ENCODE assay signal across 8 mouse cellular contexts in the genomic region with DNA sequence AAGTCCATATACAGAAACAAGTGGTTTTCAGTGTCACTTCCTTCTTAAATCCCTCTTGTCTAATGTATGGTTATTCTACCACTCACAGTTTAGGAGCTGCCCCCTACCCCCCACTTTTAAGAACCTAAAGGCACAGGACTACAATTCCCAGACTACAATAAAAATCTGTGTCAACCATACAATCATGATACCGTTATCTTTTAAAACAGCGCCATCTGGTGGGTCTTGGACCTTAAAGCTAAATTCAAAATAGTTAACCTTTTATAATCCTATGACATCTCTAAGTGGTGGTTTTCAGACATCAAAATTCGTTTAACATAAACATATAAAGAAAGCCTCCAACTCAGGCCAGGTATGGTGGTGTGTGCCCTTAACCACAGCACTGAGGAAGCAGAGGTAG. TPM values are rescaled to one million over a fixed set of nuclear protein-coding genes. Genes with fewer than 3 reads are reported as not detected.
A peak's percentile ranks its signal among the peaks of the same experiment; 100 is the strongest.
DNase-seq lines count a peak whose midpoint lies in the region; ATAC-seq and TF ChIP-seq lines count a peak whose summit lies in the region.

No protein-coding gene starts in this region.

- DNase-seq in midbrain, embryonic 11.5 days (ENCODE audit: low spot score, missing footprints): peak; percentile 93
- DNase-seq in Patski (ENCODE audit: low read depth, low spot score): peak; percentile 33
- peak; percentile 66 for DNase-seq in c-Kit-positive CD71-positive TER-119-positive erythroid progenitor cells, embryonic 14.5 days (ENCODE audit: low spot score)
- DNase-seq in heart, postnatal 10 days: peak; percentile 65 to 87
- DNase-seq in left cerebral cortex, postnatal 36 days (ENCODE audit: low spot score in 2 of 2): peak; percentile 15 to 40
- DNase-seq in right cerebral cortex, postnatal 14 days: peak; percentile 61

- H3K27me3 ChIP-seq in midbrain, embryonic 11.5 days (ENCODE audit: control insufficient read depth, insufficient read depth, low read length): no peaks in the 10 kb centered on the region
- no peaks in the 10 kb centered on the region for H3K27me3 ChIP-seq in midbrain, embryonic 16.5 days (ENCODE audit: control insufficient read depth, insufficient read depth, low read depth, low read length)
- H3K27me3 ChIP-seq in Patski: no peaks in the 10 kb centered on the region

- TF ChIP-seq CTCF in Patski (IDR thresholded peaks at IDR 0.05): peak; percentile 56

- no peak overlapping the region for H3K4me2 ChIP-seq in midbrain, embryonic 11.5 days
- no peak overlapping the region for H3K4me2 ChIP-seq in midbrain, embryonic 16.5 days (ENCODE audit: low read length)

- in situ Hi-C loops in Patski (cut with MboI; ENCODE audit: low pct_unique_long_range_greater_than_20kb): loop anchor here (5.0 kb wide), 4 partner anchors 105 to 315 kb away; no protein-coding TSS in a partner anchor

- no peak overlapping the region for H3K9ac ChIP-seq in midbrain, embryonic 11.5 days (ENCODE audit: low read length)
- H3K9ac ChIP-seq in midbrain, embryonic 16.5 days (ENCODE audit: low read depth, low read length): no peak overlapping the region

- CTCF ChIA-PET in Patski (lab: Charles Lee): interaction anchor here (0.9 to 1.8 kb wide), 6 partner anchors 10 to 307 kb away, joined by 3 to 5 read pairs (median 3); a partner anchor contains a TSS

- peaks cover 6% of the 10 kb centered on the region for H3K4me1 ChIP-seq in midbrain, embryonic 11.5 days (ENCODE audit: control insufficient read depth, insufficient read depth, low read length)
- peaks cover 12% of the 10 kb centered on the region for H3K4me1 ChIP-seq in midbrain, embryonic 16.5 days (ENCODE audit: control insufficient read depth, insufficient read depth, low read length)

- H3K4me3 ChIP-seq in midbrain, embryonic 11.5 days (ENCODE audit: low read depth, low read length): no peak overlapping the region
- no peak overlapping the region for H3K4me3 ChIP-seq in midbrain, embryonic 16.5 days (ENCODE audit: low read depth, low read length)

- WGBS in midbrain, embryonic 11.5 days: 15% methylated on average over 3 of the region's 3 CpGs
- 11% methylated on average over 3 of the region's 3 CpGs for WGBS in midbrain, embryonic 16.5 days

- ATAC-seq in midbrain, embryonic 11.5 days (ENCODE audit: low FRiP score): no peak
- no peak for ATAC-seq in midbrain, embryonic 16.5 days
- ATAC-seq in Patski: no peak
- ATAC-seq in monocyte, adult 5-6 weeks (replicated peaks; ENCODE audit: insufficient number of reproducible peaks, low FRiP score, low TSS enrichment, poor library complexity, severe bottlenecking): no peak

- H3K9me3 ChIP-seq in midbrain, embryonic 11.5 days (ENCODE audit: control insufficient read depth, low read length): no peaks in the 10 kb centered on the region
- no peaks in the 10 kb centered on the region for H3K9me3 ChIP-seq in midbrain, embryonic 16.5 days (replicated peaks; ENCODE audit: control insufficient read depth, low read length, poor library complexity, severe bottlenecking)

- intact Hi-C loops in heart, postnatal 10 days (cut with DNase I): loop anchor here (2.0 to 5.0 kb wide), 4 partner anchors 103 to 310 kb away; no protein-coding TSS in a partner anchor
- intact Hi-C loops in left cerebral cortex, postnatal 36 days (cut with DNase I): loop anchor here (5.0 to 10.0 kb wide), 3 partner anchors 160 to 447 kb away; a partner anchor contains a TSS

- peaks cover 1% of the 10 kb centered on the region; the same call in 1 of the 2 replicates for H3K36me3 ChIP-seq in midbrain, embryonic 11.5 days (ENCODE audit: control insufficient read depth, insufficient read depth, low read length)
- peaks cover 6% of the 10 kb centered on the region for H3K36me3 ChIP-seq in midbrain, embryonic 16.5 days (ENCODE audit: control insufficient read depth, insufficient read depth, low read length)

- no peak overlapping the region for H3K27ac ChIP-seq in midbrain, embryonic 11.5 days (ENCODE audit: low read depth, low read length)
- no peak overlapping the region for H3K27ac ChIP-seq in midbrain, embryonic 16.5 days (ENCODE audit: low read length)

- POLR2A ChIA-PET in Patski (lab: Charles Lee): no interaction called here

RNA-seq across cellular contexts. Expression of a gene that starts 4.8 kb away (rescaled TPM):
- polyA plus RNA-seq in midbrain, embryonic 11.5 days (2014; fragmentation: Nextera tagmentation; extraction: Ambion mirVana): 32.3 and 33.1 TPM in 2 replicates
- polyA plus RNA-seq in midbrain, embryonic 16.5 days (2015; fragmentation: Nextera tagmentation; extraction: Ambion mirVana): 24.4 and 24.8 TPM in 2 replicates
- 18.6 TPM for polyA plus RNA-seq in Patski (2021)
- 10 to 100 TPM; 25.7 to 31.8 TPM for total RNA-seq in heart, postnatal 10 days (2021)
- 10 to 100 TPM; 52.1 to 54.8 TPM for total RNA-seq in left cerebral cortex, postnatal 36 days (2021)
- 8.1 to 14.6 TPM (median 11.8 TPM) in 3 replicates for total RNA-seq in monocyte, adult 5-6 weeks (2017)

RNA-seq across cellular contexts. Expression of a gene that starts 6.1 kb away (rescaled TPM):
- polyA plus RNA-seq in midbrain, embryonic 11.5 days (2014; fragmentation: Nextera tagmentation; extraction: Ambion mirVana): 39.9 and 40.5 TPM in 2 replicates
- polyA plus RNA-seq in midbrain, embryonic 16.5 days (2015; fragmentation: Nextera tagmentation; extraction: Ambion mirVana): 43.3 and 47.4 TPM in 2 replicates
- polyA plus RNA-seq in Patski (2021): 39.5 TPM
- 10 to 100 TPM; 43.8 to 55.5 TPM for total RNA-seq in heart, postnatal 10 days (2021)
- 10 to 100 TPM; 29.9 to 31.5 TPM for total RNA-seq in left cerebral cortex, postnatal 36 days (2021)
- total RNA-seq in monocyte, adult 5-6 weeks (2017): 27.7 to 54.4 TPM (median 42.7 TPM) in 3 replicates

RNA-seq across cellular contexts. Expression of a gene that starts 42.2 kb away (rescaled TPM):
- 112 and 125 TPM in 2 replicates for polyA plus RNA-seq in midbrain, embryonic 11.5 days (2014; fragmentation: Nextera tagmentation; extraction: Ambion mirVana)
- polyA plus RNA-seq in midbrain, embryonic 16.5 days (2015; fragmentation: Nextera tagmentation; extraction: Ambion mirVana): 90.8 and 91.5 TPM in 2 replicates
- 69.7 TPM for polyA plus RNA-seq in Patski (2021)
- total RNA-seq in heart, postnatal 10 days (2021): 10 to 100 TPM; 37.8 to 41.1 TPM
- total RNA-seq in left cerebral cortex, postnatal 36 days (2021): 10 to 100 TPM; 74.9 to 77.6 TPM
- 29.6 to 43.7 TPM (median 35.4 TPM) in 3 replicates for total RNA-seq in monocyte, adult 5-6 weeks (2017)

RNA-seq across cellular contexts. Expression of a gene that starts 57.0 kb away (rescaled TPM):
- 0.01 and 0.04 TPM in 2 replicates for polyA plus RNA-seq in midbrain, embryonic 11.5 days (2014; fragmentation: Nextera tagmentation; extraction: Ambion mirVana)
- 0.08 and 0.16 TPM in 2 replicates for polyA plus RNA-seq in midbrain, embryonic 16.5 days (2015; fragmentation: Nextera tagmentation; extraction: Ambion mirVana)
- 0.04 TPM for polyA plus RNA-seq in Patski (2021)
- under 1 TPM; 0.07 TPM for total RNA-seq in heart, postnatal 10 days (2021)
- total RNA-seq in left cerebral cortex, postnatal 36 days (2021): under 1 TPM; 0.11 to 0.12 TPM
- total RNA-seq in monocyte, adult 5-6 weeks (2017): 0.10 TPM in 2 of 3 replicates, not detected in the other

RNA-seq across cellular contexts. Expression of a gene that starts 59.0 kb away (rescaled TPM):
- 2.0 and 2.4 TPM in 2 replicates for polyA plus RNA-seq in midbrain, embryonic 11.5 days (2014; fragmentation: Nextera tagmentation; extraction: Ambion mirVana)
- 6.6 and 7.1 TPM in 2 replicates for polyA plus RNA-seq in midbrain, embryonic 16.5 days (2015; fragmentation: Nextera tagmentation; extraction: Ambion mirVana)
- 3.1 TPM for polyA plus RNA-seq in Patski (2021)
- total RNA-seq in heart, postnatal 10 days (2021): 1 to 10 TPM; 1.6 to 2.3 TPM
- total RNA-seq in left cerebral cortex, postnatal 36 days (2021): 10 to 100 TPM in 1 of 2 experiments, 1 to 10 TPM in 1; 9.6 to 12.3 TPM
- 0.39 TPM in 1 of 3 replicates, not detected in the others for total RNA-seq in monocyte, adult 5-6 weeks (2017)

Comparison
In these comparisons a context has a peak if more than half of its experiments do, and no peak if none do; other contexts are left out.
1. DNase-seq: peak in every context shown above with its lines; median percentile 93 in midbrain, embryonic 11.5 days; 76 in heart, postnatal 10 days; 66 in c-Kit-positive CD71-positive TER-119-positive erythroid progenitor cells, embryonic 14.5 days; 61 in right cerebral cortex, postnatal 14 days; 33 in Patski; 28 in left cerebral cortex, postnatal 36 days.